Mouse (Mus musculus): Measurements from ENCODE around the gene Rasgrp3. TPM values are rescaled to one million over a fixed set of nuclear protein-coding genes. Genes with fewer than 3 reads are reported as not detected.
A peak's percentile ranks its signal among the peaks of the same experiment; 100 is the strongest.

Gene Rasgrp3
- total and polyA plus RNA-seq, 2 experiments from 2014 or later, result 4.8 to 8.1 TPM

DNA sequence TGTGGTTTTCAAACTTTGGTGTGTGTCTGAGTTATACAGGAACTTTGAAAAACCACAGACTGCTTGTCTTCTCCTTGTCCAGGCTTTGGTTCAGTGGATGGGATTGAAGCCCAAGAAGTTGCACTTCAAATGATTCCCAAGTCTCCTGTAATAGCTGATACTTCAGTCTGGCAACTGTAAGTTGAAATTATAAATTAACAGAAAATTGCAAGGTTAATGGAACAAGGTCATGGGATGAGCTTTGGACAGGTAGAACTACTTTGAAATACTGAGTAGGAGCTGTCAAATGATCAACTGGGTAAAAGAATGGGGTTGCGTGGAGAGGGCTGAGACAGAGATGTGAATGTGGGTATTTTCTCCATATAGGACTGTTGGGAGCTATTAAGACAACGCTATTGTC is 122.3 kb downstream of the Rasgrp3 start:
- H3K9ac ChIP-seq (replicated peaks; ENCODE audit: low read length, poor library complexity, severe bottlenecking), result no peak overlapping the region
- WGBS, result 96% methylated on average over 2 of the region's 2 CpGs
- H3K4me3 ChIP-seq (ENCODE audit: low read depth, low read length), result no peak overlapping the region
- no peaks in the 10 kb centered on the region for H3K4me1 ChIP-seq (ENCODE audit: insufficient read depth, low read length)
- DNase-seq (ENCODE audit: low spot score) (no peak), ATAC-seq (ENCODE audit: low FRiP score) (no peak)
- H3K27me3 ChIP-seq (ENCODE audit: insufficient read depth, low read length), result no peaks in the 10 kb centered on the region
- no peak overlapping the region for H3K4me2 ChIP-seq (ENCODE audit: low read depth, low read length, poor library complexity, severe bottlenecking)
- no peak overlapping the region for H3K27ac ChIP-seq (ENCODE audit: low read depth, low read length)
- H3K9me3 ChIP-seq (ENCODE audit: low read length), result no peaks in the 10 kb centered on the region
- TF ChIP-seq CTCF (IDR thresholded peaks at IDR 0.05), result no peak
- H3K36me3 ChIP-seq (ENCODE audit: insufficient read depth, low read length), result no peaks in the 10 kb centered on the region

DNA sequence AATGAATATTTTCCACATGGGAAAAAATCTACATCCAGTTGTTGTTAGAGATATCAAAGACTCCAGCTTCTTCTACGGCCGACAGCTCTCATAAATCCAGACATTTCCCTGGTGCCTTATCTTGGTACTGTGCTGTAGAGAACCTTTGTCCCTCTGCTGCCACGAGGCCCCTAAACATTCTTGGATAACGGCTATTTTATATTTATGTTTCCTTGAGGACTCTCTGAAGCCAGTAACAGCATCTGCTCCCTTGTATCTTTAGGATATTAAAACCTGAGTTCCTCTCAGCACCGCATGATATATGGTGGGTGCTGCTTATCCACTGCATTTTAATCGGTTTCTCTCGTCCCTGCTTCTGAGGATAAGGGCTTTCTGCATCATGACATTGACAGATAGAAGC is 139.9 kb downstream of the Rasgrp3 start:
- Histone ChIP-seq H3K4me1 (ENCODE audit: insufficient read depth, low read length) (no peaks in the 10 kb centered on the region), H3K4me2 (ENCODE audit: low read depth, low read length, poor library complexity, severe bottlenecking) (no peak overlapping the region), H3K27ac (ENCODE audit: low read depth, low read length) (no peak overlapping the region), H3K9me3 (ENCODE audit: low read length) (no peaks in the 10 kb centered on the region), H3K36me3 (ENCODE audit: insufficient read depth, low read length) (no peaks in the 10 kb centered on the region), H3K9ac (replicated peaks; ENCODE audit: low read length, poor library complexity, severe bottlenecking) (no peak overlapping the region), H3K4me3 (ENCODE audit: low read depth, low read length) (no peak overlapping the region), H3K27me3 (ENCODE audit: insufficient read depth, low read length) (no peaks in the 10 kb centered on the region)
- DNase-seq (ENCODE audit: low spot score) (peak; percentile 2), ATAC-seq (ENCODE audit: low FRiP score) (no peak)
- no peak for TF ChIP-seq CTCF (IDR thresholded peaks at IDR 0.05)
- 71% methylated on average over 7 of the region's 7 CpGs for WGBS

Other genes starting within 250 kb of the Rasgrp3 start
- 16.3 and 27.4 TPM in 2 replicates for gene Fam98a, start 116.0 kb downstream of the Rasgrp3 start, total RNA-seq (2014; rRNA removed)
- 17.1 and 20.5 TPM in 2 replicates for gene Fam98a, start 116.0 kb downstream of the Rasgrp3 start, polyA plus RNA-seq (2015; fragmentation: Nextera tagmentation; extraction: Ambion mirVana)